Mouse (Mus musculus) right cerebral cortex, adult 18-20 months (tissue): ENCODE data around the gene Rsph4a.
A peak's percentile ranks its signal among the peaks of the same experiment; 100 is the strongest.
"Not testable (repeated sequence)": the region's sequence is repeated elsewhere in the genome, so short reads cannot be mapped to it uniquely, and the experiment has no call there.

Experiments
- DNase-seq: peaks from one replicate; pipeline ENCODE4 v3.0.0; 2022; ENCODE audit warnings: mixed read lengths

The Rsph4a gene

GRCm38 (mm10) chr10:33904530-33905481 is at the start of gene Rsph4a:
TSS of gene Rsph4a (plus strand) at chr10:33905111.
- peak; percentile 64 for DNase-seq

- no peak for DNase-seq
These were observed 47.5 kb upstream of the Rsph4a start, which contains the start of gene Sult3a1 for GRCm38 (mm10) chr10:33857421-33857820. TSS of gene Sult3a1 (plus strand) at chr10:33857721.

- DNase-seq: no peak
These were observed 38.9 kb upstream of the Rsph4a start for GRCm38 (mm10) chr10:33865994-33866393.

GRCm38 (mm10) chr10:33870441-33870840 is 34.5 kb upstream of the Rsph4a start:
- no peak for DNase-seq

GRCm38 (mm10) chr10:33872672-33873398 is 32.1 kb upstream of the Rsph4a start:
- no peak for DNase-seq

- DNase-seq: not testable (repeated sequence)
These were observed 22.5 kb upstream of the Rsph4a start for GRCm38 (mm10) chr10:33882411-33882810.

- not testable (repeated sequence) for DNase-seq
These were observed 3.4 kb upstream of the Rsph4a start for GRCm38 (mm10) chr10:33901520-33901919.

- DNase-seq: no peak
These were observed 578 bp downstream of the Rsph4a start for GRCm38 (mm10) chr10:33905489-33905888.

GRCm38 (mm10) chr10:33940702-33941101 is 35.8 kb downstream of the Rsph4a start:
- DNase-seq: no peak

GRCm38 (mm10) chr10:33945390-33945789 is 40.5 kb downstream of the Rsph4a start:
- no peak for DNase-seq

- peak; percentile 23 for DNase-seq
These were observed 41.4 kb downstream of the Rsph4a start for GRCm38 (mm10) chr10:33946336-33946735.

- DNase-seq: peak; percentile 91
These were observed 46.1 kb downstream of the Rsph4a start, which contains the start of gene Zup1 for GRCm38 (mm10) chr10:33950803-33951583. TSS of gene Zup1 (minus strand) at chr10:33951269.

- no peak for DNase-seq
These were observed 47.6 kb downstream of the Rsph4a start for GRCm38 (mm10) chr10:33952509-33952908.
